Mouse (Mus musculus) left cerebral cortex, postnatal 10 days (tissue): Measurements from ENCODE around the gene Phldb1. TPM values are rescaled to one million over a fixed set of nuclear protein-coding genes. Genes with fewer than 3 reads are reported as not detected.
"Not testable (repeated sequence)": the region's sequence is repeated elsewhere in the genome, so short reads cannot be mapped to it uniquely, and the experiment has no call there.

Experiments
- DNase-seq, 2 experiments: peaks; one replicate each; pipeline ENCODE4 v3.0.0; 2021 to 2022; ENCODE audit warnings: low spot score in 2 of 2, mixed read lengths in 1 of 2; ENCODE audit errors: extremely low spot score in 1 of 2
- intact Hi-C: fragments of 180-260 bp; cut with DNase I; formaldehyde crosslinking; loops from one replicate; pipeline ENCODE4 v1.15.1; 2025
- total RNA-seq, 2 experiments: library from RNA; stranded (reverse); gene quantifications; 2 replicates each; pipeline ENCODE4 v1.2.3; 2021

Gene Phldb1
- total RNA-seq, 2 experiments from 2014 or later = 82.6 to 89.0 TPM

DNA sequence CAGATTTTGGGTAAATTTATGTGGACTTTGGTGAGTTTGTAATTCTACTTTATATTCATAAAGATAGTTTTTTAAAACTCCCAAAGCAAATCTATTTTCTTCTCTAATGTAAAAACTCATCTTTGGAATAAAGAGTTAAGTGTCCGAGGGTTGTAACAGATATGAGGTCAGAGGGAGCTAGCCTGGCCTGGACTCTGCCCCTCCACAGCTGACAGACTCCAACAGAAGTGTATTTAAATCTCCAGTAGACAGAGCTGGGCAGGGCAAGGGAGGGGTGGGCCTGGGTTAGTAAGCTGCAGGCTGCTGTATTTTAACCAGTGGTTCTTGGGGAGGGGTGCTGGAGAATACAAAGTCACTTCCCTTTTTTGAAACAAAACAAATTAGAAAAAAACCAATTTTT is 95.0 kb downstream of the Phldb1 start:
- DNase-seq, intact Hi-C loops: not testable (repeated sequence)

DNA sequence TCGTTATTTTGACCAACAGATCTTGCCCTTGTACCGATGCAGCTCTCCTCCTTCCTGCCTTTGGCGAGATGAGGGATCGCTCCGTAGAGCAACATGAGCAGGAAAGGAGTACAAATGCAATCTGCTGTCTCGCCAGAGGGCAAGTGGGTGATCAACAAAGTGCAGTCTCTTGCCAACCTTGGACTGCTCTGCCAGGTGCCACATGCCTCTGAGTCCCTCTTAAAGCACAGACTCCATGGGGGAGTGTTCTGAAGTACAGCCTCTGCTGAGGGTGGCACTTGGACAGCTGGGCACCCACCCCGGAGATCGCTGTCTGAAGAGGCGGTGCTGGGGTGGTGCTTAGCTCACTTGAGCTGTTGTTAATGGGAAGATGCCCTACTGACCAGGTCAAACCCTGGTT is 96.3 kb downstream of the Phldb1 start:
- DNase-seq = not testable (repeated sequence)
- intact Hi-C loops = loop anchor here (10.0 kb wide), 2 partner anchors 186 to 306 kb away; no protein-coding TSS in a partner anchor

DNA sequence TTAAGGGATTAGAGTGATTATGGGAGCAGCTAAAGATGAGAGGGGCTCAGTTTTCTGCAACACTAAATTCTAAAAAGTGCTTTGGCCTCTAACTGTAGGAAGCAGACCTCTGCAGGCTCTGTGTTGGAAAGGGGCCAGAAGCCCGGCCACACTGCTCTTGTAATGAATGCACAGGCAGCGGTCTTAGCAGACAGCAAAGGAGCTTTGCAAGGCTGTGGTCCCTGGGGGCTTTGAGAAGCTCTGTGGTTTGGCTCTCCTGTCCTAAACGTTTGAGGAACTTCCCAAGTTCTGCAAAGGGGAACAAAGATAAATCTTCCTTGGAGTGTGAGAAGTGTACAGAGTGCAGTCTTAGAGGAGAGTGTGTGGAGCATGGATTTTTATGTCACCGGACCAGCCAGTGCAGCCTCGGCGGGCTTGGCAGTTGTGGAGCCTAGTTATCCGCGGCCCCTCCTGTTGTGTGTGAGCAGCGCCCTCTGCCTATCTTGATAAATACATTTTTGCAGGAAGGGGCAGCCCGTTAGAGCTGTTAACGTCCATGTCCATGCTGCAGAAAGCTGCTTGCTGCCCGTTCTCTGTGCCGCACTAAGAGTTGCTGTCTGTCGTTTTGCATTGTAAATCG is 97.3 kb downstream of the Phldb1 start:
- peak in 1 of 2 experiments; percentile 64 for DNase-seq
- intact Hi-C loops = loop anchor here (10.0 kb wide), 2 partner anchors 187 to 307 kb away; no protein-coding TSS in a partner anchor

Other genes with a start within 250 kb of the Phldb1 start
- not detected for gene Cxcr5, start 173.3 kb downstream of the Phldb1 start, total RNA-seq
- gene Ddx6, start 130.3 kb downstream of the Phldb1 start, total RNA-seq = 100 to 1,000 TPM; 114 to 115 TPM
- gene Treh, start 62.0 kb downstream of the Phldb1 start, total RNA-seq = not detected
- 100 to 1,000 TPM; 103 to 113 TPM for gene Arcn1, start 32.6 kb upstream of the Phldb1 start, total RNA-seq
- 10 to 100 TPM; 75.4 to 78.2 TPM for gene Ift46, start 32.7 kb upstream of the Phldb1 start, total RNA-seq
- 10 to 100 TPM; 31.3 to 31.6 TPM for gene Tmem25, start 64.1 kb upstream of the Phldb1 start, total RNA-seq
- gene Ttc36, start 67.9 kb upstream of the Phldb1 start, total RNA-seq = 1 to 10 TPM; 1.2 to 1.4 TPM
- 10 to 100 TPM; 43.2 to 49.7 TPM for gene Kmt2a, start 146.1 kb upstream of the Phldb1 start, total RNA-seq
- gene Atp5l, start 185.5 kb upstream of the Phldb1 start, total RNA-seq = 100 to 1,000 TPM; 377 to 378 TPM
- 100 to 1,000 TPM in 1 of 2 experiments, 10 to 100 TPM in 1; 96.1 to 101 TPM for gene Ube4a, start 230.4 kb upstream of the Phldb1 start, total RNA-seq
- not detected for gene Cd3g, start 245.2 kb upstream of the Phldb1 start, total RNA-seq
- not detected for gene Cd3d, start 246.6 kb upstream of the Phldb1 start, total RNA-seq